Comparison of ENCODE assay signal across 18 mouse cellular contexts in genomic region chr6:28367575-28367974, GRCm38 (mm10). TPM values are rescaled to one million over a fixed set of nuclear protein-coding genes. Genes with fewer than 3 reads are reported as not detected.
DNase-seq lines count a peak whose midpoint lies in the region; ATAC-seq and TF ChIP-seq lines count a peak whose summit lies in the region.
"Had no signal": no experiment of that assay in that cellular context is flagged by ENCODE, and none has a peak within 500 bp of the region (broad histone marks: within the 10 kb centered on the region; RNA-seq: fewer than 3 reads in every experiment).

No protein-coding gene starts in this region.

- no peaks in the 10 kb centered on the region; the same call in 1 of the 2 replicates for H3K4me1 ChIP-seq in forebrain, embryonic 12.5 days
- H3K4me1 ChIP-seq in forebrain, embryonic 14.5 days (ENCODE audit: control insufficient read depth, insufficient read depth, low read length): peaks cover 10% of the 10 kb centered on the region; the same call in 1 of the 2 replicates
- peaks cover 17% of the 10 kb centered on the region for H3K4me1 ChIP-seq in forebrain, embryonic 16.5 days (replicated peaks; ENCODE audit: control insufficient read depth, insufficient read depth, low read length)
- H3K4me1 ChIP-seq in hindbrain, postnatal 0 days (ENCODE audit: insufficient read depth, low read length): no peaks in the 10 kb centered on the region
- H3K4me1 ChIP-seq in heart, adult 2 months (ENCODE audit: control insufficient read depth, insufficient read depth, low read length): no peaks in the 10 kb centered on the region
- H3K4me1 ChIP-seq: embryonic facial prominence, embryonic 10.5 days; embryonic facial prominence, embryonic 12.5 days had no signal

- TF ChIP-seq EP300 in heart, adult 2 months (IDR thresholded peaks at IDR 0.05; ENCODE audit: insufficient read depth, low read depth, low read length): no peak

- peak overlapping the region; percentile 1; the same call in 1 of the 2 replicates for H3K27ac ChIP-seq in forebrain, embryonic 12.5 days
- H3K27ac ChIP-seq in forebrain, embryonic 14.5 days (ENCODE audit: low read depth, low read length): no peak overlapping the region
- no peak overlapping the region for H3K27ac ChIP-seq in forebrain, embryonic 16.5 days (ENCODE audit: low read length)
- H3K27ac ChIP-seq in hindbrain, postnatal 0 days: no peak overlapping the region
- H3K27ac ChIP-seq in heart, adult 2 months: no peak overlapping the region
- H3K27ac ChIP-seq: embryonic facial prominence, embryonic 10.5 days; embryonic facial prominence, embryonic 12.5 days had no signal

- peak; percentile 45; the same call in 1 of the 2 replicates for ATAC-seq in forebrain, embryonic 12.5 days (ENCODE audit: low FRiP score)
- peak; percentile 71 for ATAC-seq in forebrain, embryonic 14.5 days
- peak; percentile 66 for ATAC-seq in forebrain, embryonic 16.5 days
- no peak for ATAC-seq in hindbrain, postnatal 0 days

- peak; percentile 73 for DNase-seq in brain, embryonic 14.5 days (ENCODE audit: low read depth)
- peak; percentile 60 for DNase-seq in forebrain, embryonic 14.5 days (ENCODE audit: low spot score)
- no peak for DNase-seq in hindbrain, postnatal 0 days (ENCODE audit: low spot score)
- DNase-seq in thymus, postnatal 10 days (ENCODE audit: low spot score in 2 of 2): no peak
- DNase-seq in left cerebral cortex, adult 9 months (ENCODE audit: low spot score in 2 of 2): no peak
- DNase-seq in heart, adult 2 months: no peak
- DNase-seq: adrenal gland, adult 2 months; adrenal gland, postnatal 10 days; adrenal gland, postnatal 25 days; cerebellum, adult 11-12 months; cerebellum, adult 2 months; cerebellum, adult 9-10 months; cerebellum, postnatal 10 days; cerebellum, postnatal 25 days had no signal

- no peaks in the 10 kb centered on the region for H3K79me2 ChIP-seq in heart, adult 2 months (replicated peaks; ENCODE audit: control insufficient read depth, insufficient read depth, low read length)

- intact Hi-C loops in heart, adult 2 months (cut with DNase I): no loop called here

- H3K4me2 ChIP-seq in forebrain, embryonic 12.5 days: no peak overlapping the region
- H3K4me2 ChIP-seq in forebrain, embryonic 14.5 days (ENCODE audit: low read length): no peak overlapping the region
- H3K4me2 ChIP-seq in forebrain, embryonic 16.5 days (ENCODE audit: low read length): no peak overlapping the region
- no peak overlapping the region for H3K4me2 ChIP-seq in hindbrain, postnatal 0 days (ENCODE audit: low read depth, low read length)
- H3K4me2 ChIP-seq: embryonic facial prominence, embryonic 12.5 days had no signal

- no peak overlapping the region for H3K4me3 ChIP-seq in forebrain, embryonic 12.5 days (replicated peaks)
- H3K4me3 ChIP-seq in forebrain, embryonic 14.5 days (ENCODE audit: low read depth, low read length): no peak overlapping the region
- H3K4me3 ChIP-seq in forebrain, embryonic 16.5 days (replicated peaks; ENCODE audit: low read length): no peak overlapping the region
- H3K4me3 ChIP-seq in hindbrain, postnatal 0 days (ENCODE audit: low read length): no peak overlapping the region
- no peak overlapping the region for H3K4me3 ChIP-seq in heart, adult 2 months
- H3K4me3 ChIP-seq: embryonic facial prominence, embryonic 10.5 days; embryonic facial prominence, embryonic 12.5 days had no signal

- no peaks in the 10 kb centered on the region for H3K36me3 ChIP-seq in forebrain, embryonic 12.5 days (replicated peaks)
- H3K36me3 ChIP-seq in forebrain, embryonic 14.5 days (ENCODE audit: control insufficient read depth, insufficient read depth, low read length): no peaks in the 10 kb centered on the region
- H3K36me3 ChIP-seq in forebrain, embryonic 16.5 days (ENCODE audit: control insufficient read depth, insufficient read depth): no peaks in the 10 kb centered on the region
- H3K36me3 ChIP-seq in hindbrain, postnatal 0 days (ENCODE audit: insufficient read depth, low read length): no peaks in the 10 kb centered on the region
- H3K36me3 ChIP-seq in heart, adult 2 months (ENCODE audit: control insufficient read depth, insufficient read depth, low read length): no peaks in the 10 kb centered on the region
- H3K36me3 ChIP-seq: embryonic facial prominence, embryonic 10.5 days; embryonic facial prominence, embryonic 12.5 days had no signal

- no peak for TF ChIP-seq CTCF in brain, embryonic 14.5 days (IDR thresholded peaks at IDR 0.05; ENCODE audit: borderline replicate concordance, extremely low read depth, insufficient read depth, insufficient read length)
- no peak for TF ChIP-seq CTCF in hindbrain, postnatal 0 days (IDR thresholded peaks at IDR 0.05; ENCODE audit: low read depth)
- no peak for TF ChIP-seq CTCF in heart, adult 2 months (IDR thresholded peaks at IDR 0.05)

- no peaks in the 10 kb centered on the region for H3K27me3 ChIP-seq in forebrain, embryonic 12.5 days
- no peaks in the 10 kb centered on the region for H3K27me3 ChIP-seq in forebrain, embryonic 14.5 days (replicated peaks; ENCODE audit: control insufficient read depth, insufficient read depth, low read length)
- H3K27me3 ChIP-seq in forebrain, embryonic 16.5 days (replicated peaks; ENCODE audit: control insufficient read depth, insufficient read depth, low read length): no peaks in the 10 kb centered on the region
- no peaks in the 10 kb centered on the region for H3K27me3 ChIP-seq in hindbrain, postnatal 0 days (ENCODE audit: insufficient read depth, low read length)
- H3K27me3 ChIP-seq in heart, adult 2 months (ENCODE audit: control insufficient read depth, insufficient read depth, low read length): no peaks in the 10 kb centered on the region
- H3K27me3 ChIP-seq: embryonic facial prominence, embryonic 12.5 days had no signal

- 53% methylated on average over 9 of the region's 9 CpGs for WGBS in forebrain, embryonic 12.5 days
- 26% methylated on average over 9 of the region's 9 CpGs for WGBS in forebrain, embryonic 14.5 days
- 17% methylated on average over 9 of the region's 9 CpGs for WGBS in forebrain, embryonic 16.5 days
- WGBS in hindbrain, postnatal 0 days: 81% methylated on average over 9 of the region's 9 CpGs
- 92% methylated on average over 9 of the region's 9 CpGs for WGBS in heart, adult 2 months

- no peak overlapping the region for H3K9ac ChIP-seq in forebrain, embryonic 12.5 days
- H3K9ac ChIP-seq in forebrain, embryonic 14.5 days (ENCODE audit: low read length): no peak overlapping the region
- H3K9ac ChIP-seq in forebrain, embryonic 16.5 days (replicated peaks; ENCODE audit: low read depth, low read length): no peak overlapping the region
- H3K9ac ChIP-seq in hindbrain, postnatal 0 days (replicated peaks; ENCODE audit: low read length): no peak overlapping the region
- no peak overlapping the region for H3K9ac ChIP-seq in heart, adult 2 months (ENCODE audit: low read depth, low read length)
- H3K9ac ChIP-seq: embryonic facial prominence, embryonic 12.5 days had no signal

- H3K9me3 ChIP-seq in forebrain, embryonic 12.5 days: no peaks in the 10 kb centered on the region
- H3K9me3 ChIP-seq in forebrain, embryonic 14.5 days (replicated peaks; ENCODE audit: control insufficient read depth, low read length): no peaks in the 10 kb centered on the region
- H3K9me3 ChIP-seq in forebrain, embryonic 16.5 days (ENCODE audit: control insufficient read depth, low read length): no peaks in the 10 kb centered on the region
- H3K9me3 ChIP-seq in hindbrain, postnatal 0 days (ENCODE audit: low read length): no peaks in the 10 kb centered on the region
- H3K9me3 ChIP-seq: embryonic facial prominence, embryonic 10.5 days; embryonic facial prominence, embryonic 12.5 days had no signal

- TF ChIP-seq POLR2A in brain, embryonic 14.5 days (IDR thresholded peaks at IDR 0.05; ENCODE audit: borderline replicate concordance, extremely low read depth, insufficient read depth, insufficient read length, poor library complexity, severe bottlenecking): no peak
- no peak for TF ChIP-seq POLR2A in heart, adult 2 months (IDR thresholded peaks at IDR 0.05; ENCODE audit: insufficient read depth, low read depth, low read length)

RNA-seq across cellular contexts. Expression of gene Zfp800, which starts 30.2 kb away (rescaled TPM):
- polyA plus RNA-seq in brain, embryonic 14.5 days (2012; rRNA removed): 6.1 and 8.8 TPM in 2 replicates
- 28.1 and 28.4 TPM in 2 replicates for polyA plus RNA-seq in forebrain, embryonic 12.5 days (2016; fragmentation: Nextera tagmentation; extraction: Ambion mirVana)
- polyA plus RNA-seq in forebrain, embryonic 14.5 days (2014; fragmentation: Nextera tagmentation; extraction: Ambion mirVana): 19.6 and 23.9 TPM in 2 replicates
- 18.4 and 21.2 TPM in 2 replicates for polyA plus RNA-seq in forebrain, embryonic 16.5 days (2015; fragmentation: Nextera tagmentation; extraction: Ambion mirVana)
- 14.5 and 18.4 TPM in 2 replicates for total RNA-seq in hindbrain, postnatal 0 days (2014; rRNA removed)
- 21.4 and 21.8 TPM in 2 replicates for polyA plus RNA-seq in hindbrain, postnatal 0 days (2015; fragmentation: Nextera tagmentation; extraction: Ambion mirVana)
- total RNA-seq in heart, adult 2 months (2021): 10 to 100 TPM in 1 of 2 experiments, 1 to 10 TPM in 1; 9.7 to 11.2 TPM
- polyA plus RNA-seq in heart, adult 2 months (2012; rRNA removed): 1.3 and 1.6 TPM in 2 replicates

RNA-seq across cellular contexts. Expression of gene Arf5, which starts 55.8 kb away (rescaled TPM):
- 428 and 477 TPM in 2 replicates for polyA plus RNA-seq in brain, embryonic 14.5 days (2012; rRNA removed)
- polyA plus RNA-seq in forebrain, embryonic 12.5 days (2016; fragmentation: Nextera tagmentation; extraction: Ambion mirVana): 288 and 291 TPM in 2 replicates
- polyA plus RNA-seq in forebrain, embryonic 14.5 days (2014; fragmentation: Nextera tagmentation; extraction: Ambion mirVana): 407 and 420 TPM in 2 replicates
- 389 and 423 TPM in 2 replicates for polyA plus RNA-seq in forebrain, embryonic 16.5 days (2015; fragmentation: Nextera tagmentation; extraction: Ambion mirVana)
- total RNA-seq in hindbrain, postnatal 0 days (2014; rRNA removed): 397 and 402 TPM in 2 replicates
- 458 and 482 TPM in 2 replicates for polyA plus RNA-seq in hindbrain, postnatal 0 days (2015; fragmentation: Nextera tagmentation; extraction: Ambion mirVana)
- 100 to 1,000 TPM; 150 to 162 TPM for total RNA-seq in heart, adult 2 months (2021)
- polyA plus RNA-seq in heart, adult 2 months (2012; rRNA removed): 239 and 248 TPM in 2 replicates

Comparison
In these comparisons a context has a peak if more than half of its experiments do, and no peak if none do; other contexts are left out.
1. DNase-seq: peak in brain, embryonic 14.5 days (single experiment) and forebrain, embryonic 14.5 days (single experiment); none in hindbrain, postnatal 0 days (single experiment), thymus, postnatal 10 days (0 of 2), left cerebral cortex, adult 9 months (0 of 2) and heart, adult 2 months (0 of 2).